Mouse (Mus musculus) heart, embryonic 14.5 days (tissue): Measurements from ENCODE around the gene Eif2ak3. TPM values are rescaled to one million over a fixed set of nuclear protein-coding genes. Genes with fewer than 3 reads are reported as not detected.
A peak's percentile ranks its signal among the peaks of the same experiment; 100 is the strongest.

Experiments
- ATAC-seq: fragments of 200-750 bp; cut with Nextera tagmentation; 2 replicates; pipeline ENCODE4 v1.8.0; 2017; ENCODE audit warnings: low read depth, moderate TSS enrichment; ENCODE audit not compliant: insufficient number of reproducible peaks, insufficient read depth, low FRiP score
- H3K27ac ChIP-seq, 2 experiments: fragments of 200-500 bp in 1 of 2; fragments of 300-500 bp in 1 of 2; sonication (generic) in 1 of 2; replicated peaks in 1 of 2; 2 replicates each; pipeline ENCODE4 v1.5.1; 2012 to 2014; ENCODE audit warnings: low read depth in 2 of 2, low read length in 2 of 2, control low read depth in 1 of 2, mild to moderate bottlenecking in 1 of 2, mixed read lengths in 1 of 2; ENCODE audit not compliant: control insufficient read depth in 1 of 2, insufficient read depth in 1 of 2
- H3K27me3 ChIP-seq: fragments of 300-500 bp; sonication (generic); 2 replicates; pipeline ENCODE4 v1.6.1; 2014; ENCODE audit warnings: mild to moderate bottlenecking, low read length, control low read depth; ENCODE audit not compliant: control insufficient read depth, insufficient read depth
- H3K36me3 ChIP-seq: fragments of 300-500 bp; sonication (generic); 2 replicates; pipeline ENCODE4 v1.6.1; 2014; ENCODE audit warnings: mild to moderate bottlenecking, control low read depth, low read length, mixed read lengths; ENCODE audit not compliant: control insufficient read depth, insufficient read depth
- H3K4me1 ChIP-seq, 2 experiments: fragments of 200-500 bp in 1 of 2; fragments of 300-500 bp in 1 of 2; sonication (generic) in 1 of 2; 2 replicates each; pipeline ENCODE4 v1.6.1; 2012 to 2014; ENCODE audit warnings: low read length in 2 of 2, control low read depth in 1 of 2, mixed read lengths in 1 of 2; ENCODE audit not compliant: control insufficient read depth in 2 of 2, insufficient read depth in 2 of 2
- H3K4me2 ChIP-seq: fragments of 300-500 bp; sonication (generic); 2 replicates; pipeline ENCODE4 v1.6.1; 2014; ENCODE audit warnings: mild to moderate bottlenecking, low read length
- H3K4me3 ChIP-seq, 2 experiments: fragments of 200-500 bp in 1 of 2; fragments of 300-500 bp in 1 of 2; sonication (generic) in 1 of 2; 2 replicates each; pipeline ENCODE4 v1.5.1; 2012 to 2014; ENCODE audit warnings: low read length in 2 of 2, mild to moderate bottlenecking in 2 of 2, control low read depth in 1 of 2, low read depth in 1 of 2, moderate library complexity in 1 of 2; ENCODE audit not compliant: control insufficient read depth in 1 of 2, insufficient read depth in 1 of 2
- H3K9ac ChIP-seq: fragments of 300-500 bp; sonication (generic); 2 replicates; pipeline ENCODE4 v1.6.1; 2014; ENCODE audit warnings: mild to moderate bottlenecking, low read length
- H3K9me3 ChIP-seq: fragments of 300-500 bp; sonication (generic); 2 replicates; pipeline ENCODE4 v1.6.1; 2016; ENCODE audit warnings: low read length, control low read depth; ENCODE audit not compliant: control insufficient read depth
- WGBS: fragments of 180-500 bp; shearing (Covaris S2); extraction: QIAGEN DNeasy Blood & Tissue Kit; methylation state at CpG from one replicate; pipeline ENCODE4 v1.1.7; 2014; 5-methylcytosine and 5-hydroxymethylcytosine counted together
- polyA plus RNA-seq: library from polyadenylated mRNA; unstranded; fragments of >200 nt; fragmentation: Nextera tagmentation; extraction: Ambion mirVana; gene quantifications from 2 replicates; pipeline ENCODE4 v1.2.1, GENCODE M21; 2014

Eif2ak3 gene
- polyA plus RNA-seq, 1 experiment from 2014 or later: 5.0 TPM

DNA sequence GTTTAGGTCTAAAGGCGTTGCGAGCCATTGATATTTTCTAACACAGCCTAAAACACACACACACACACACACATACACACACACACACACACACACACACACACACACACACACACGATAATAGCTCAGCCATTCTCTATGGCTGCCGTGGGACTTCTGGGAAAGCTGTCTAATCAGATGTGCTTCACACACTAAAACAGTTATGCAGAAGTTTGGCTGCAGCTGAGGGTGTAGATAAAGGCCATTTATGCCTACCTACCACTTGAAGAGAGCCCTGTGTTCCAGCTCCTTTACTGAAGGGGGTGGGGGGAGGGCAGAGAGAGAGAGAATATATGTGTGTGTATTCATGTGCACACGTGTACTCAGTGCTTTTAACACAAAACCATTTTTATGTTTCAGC, 59.4 kb downstream of the Eif2ak3 start:
- no peak overlapping the region for H3K4me3 ChIP-seq
- no peak overlapping the region for H3K27ac ChIP-seq
- no peaks in the 10 kb centered on the region for H3K27me3 ChIP-seq
- H3K4me2 ChIP-seq: no peak overlapping the region
- H3K9ac ChIP-seq: no peak overlapping the region
- no peaks in the 10 kb centered on the region for H3K9me3 ChIP-seq
- no peaks in the 10 kb centered on the region for H3K4me1 ChIP-seq
- no peak for ATAC-seq
- H3K36me3 ChIP-seq: peaks cover 65% of the 10 kb centered on the region
- WGBS: 73% methylated on average over 5 of the region's 5 CpGs

DNA sequence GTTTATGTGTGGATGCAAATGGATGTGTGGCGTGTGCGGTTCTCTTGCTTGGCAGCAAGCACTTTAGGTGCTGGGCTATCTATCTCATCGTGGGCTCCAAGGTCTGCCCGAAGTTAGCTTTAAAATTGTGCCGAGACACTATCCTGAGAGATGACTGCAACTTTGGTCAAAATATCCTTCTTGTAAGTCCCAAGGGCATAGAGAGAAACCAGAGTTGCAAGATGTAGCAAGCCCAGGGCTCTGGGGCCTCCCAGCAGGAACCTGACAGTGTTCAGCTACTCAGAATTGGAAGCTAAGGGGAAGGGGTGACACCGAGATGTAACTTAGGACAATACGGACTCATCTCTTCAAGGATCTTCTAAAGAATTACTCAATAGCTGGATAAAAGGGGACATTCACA, 65.3 kb downstream of the Eif2ak3 start:
- no peaks in the 10 kb centered on the region for H3K9me3 ChIP-seq
- H3K4me2 ChIP-seq: no peak overlapping the region
- peaks cover 2 to 11% of the 10 kb centered on the region in 2 experiments; a peak in 2 of 4 replicates for H3K4me1 ChIP-seq
- WGBS: 83% methylated on average over 7 of the region's 7 CpGs
- H3K27me3 ChIP-seq: peaks cover 15% of the 10 kb centered on the region; the same call in 1 of the 2 replicates
- H3K27ac ChIP-seq: no peak overlapping the region
- H3K9ac ChIP-seq: no peak overlapping the region
- H3K4me3 ChIP-seq: no peak overlapping the region
- H3K36me3 ChIP-seq: peaks cover 22% of the 10 kb centered on the region
- ATAC-seq: no peak

- Histone ChIP-seq H3K4me2 (no peak overlapping the region), H3K9ac (no peak overlapping the region), H3K36me3 (peaks cover 18% of the 10 kb centered on the region), H3K9me3 (no peaks in the 10 kb centered on the region), H3K4me1 (peaks cover 2 to 11% of the 10 kb centered on the region in 2 experiments; a peak in 2 of 4 replicates), H3K27me3 (peaks cover 15% of the 10 kb centered on the region; the same call in 1 of the 2 replicates), H3K4me3 (no peak overlapping the region), H3K27ac (no peak overlapping the region)
- WGBS: 62% methylated on average over 4 of the region's 4 CpGs
- ATAC-seq: no peak
Measured at GRCm38 (mm10) chr6:70910285-70910684, 66.0 kb downstream of the Eif2ak3 start.

GRCm38 (mm10) chr6:70911668-70912395, 67.5 kb downstream of the Eif2ak3 start:
- H3K36me3 ChIP-seq: peaks cover 4% of the 10 kb centered on the region; the same call in 1 of the 2 replicates
- H3K9ac ChIP-seq: no peak overlapping the region
- peak overlapping the region; percentile 62 for H3K4me2 ChIP-seq
- peaks cover 15% of the 10 kb centered on the region; the same call in 1 of the 2 replicates for H3K27me3 ChIP-seq
- WGBS: 9% methylated on average over 20 of the region's 20 CpGs
- peak overlapping the region in 1 of 2 experiments; percentile 20; a peak in 2 of 4 replicates for H3K4me3 ChIP-seq
- no peak for ATAC-seq
- no peaks in the 10 kb centered on the region for H3K9me3 ChIP-seq
- peaks cover 2 to 11% of the 10 kb centered on the region in 2 experiments; a peak in 2 of 4 replicates for H3K4me1 ChIP-seq
- no peak overlapping the region for H3K27ac ChIP-seq

DNA sequence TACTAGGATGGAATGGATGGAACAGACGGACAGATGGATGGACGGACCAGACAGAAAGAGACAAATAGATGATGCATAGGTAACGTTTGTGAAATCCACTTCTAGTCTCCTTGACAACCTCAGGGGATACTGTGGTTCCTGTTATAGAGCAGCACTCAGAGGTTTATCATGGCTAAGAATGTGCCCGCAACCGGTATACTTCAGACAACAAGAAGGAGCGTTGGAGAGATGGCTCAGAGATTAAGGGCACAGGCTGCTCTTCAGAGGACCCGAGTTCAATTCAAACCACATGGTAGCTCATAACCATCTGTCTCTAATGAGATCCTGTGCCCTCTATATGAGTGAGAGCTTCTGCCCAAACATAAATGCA, 68.1 kb downstream of the Eif2ak3 start:
- Histone ChIP-seq H3K4me2 (peak overlapping the region; percentile 62), H3K9ac (no peak overlapping the region), H3K36me3 (no peaks in the 10 kb centered on the region), H3K4me1 (peaks cover 2 to 11% of the 10 kb centered on the region in 2 experiments; a peak in 2 of 4 replicates), H3K27ac (no peak overlapping the region), H3K4me3 (no peak overlapping the region), H3K27me3 (peaks cover 15% of the 10 kb centered on the region; the same call in 1 of the 2 replicates), H3K9me3 (no peaks in the 10 kb centered on the region)
- no peak for ATAC-seq
- whole genome bisulfite sequencing: 58% methylated on average over 7 of the region's 7 CpGs

GRCm38 (mm10) chr6:70918827-70919226, 74.5 kb downstream of the Eif2ak3 start, which contains the start of gene Tex37:
Gene Tex37 (minus strand): TSS chr6:70918927.
- no peak for ATAC-seq
- WGBS: 81% methylated on average over 3 of the region's 3 CpGs
- peaks cover 3% of the 10 kb centered on the region for H3K27me3 ChIP-seq

DNA sequence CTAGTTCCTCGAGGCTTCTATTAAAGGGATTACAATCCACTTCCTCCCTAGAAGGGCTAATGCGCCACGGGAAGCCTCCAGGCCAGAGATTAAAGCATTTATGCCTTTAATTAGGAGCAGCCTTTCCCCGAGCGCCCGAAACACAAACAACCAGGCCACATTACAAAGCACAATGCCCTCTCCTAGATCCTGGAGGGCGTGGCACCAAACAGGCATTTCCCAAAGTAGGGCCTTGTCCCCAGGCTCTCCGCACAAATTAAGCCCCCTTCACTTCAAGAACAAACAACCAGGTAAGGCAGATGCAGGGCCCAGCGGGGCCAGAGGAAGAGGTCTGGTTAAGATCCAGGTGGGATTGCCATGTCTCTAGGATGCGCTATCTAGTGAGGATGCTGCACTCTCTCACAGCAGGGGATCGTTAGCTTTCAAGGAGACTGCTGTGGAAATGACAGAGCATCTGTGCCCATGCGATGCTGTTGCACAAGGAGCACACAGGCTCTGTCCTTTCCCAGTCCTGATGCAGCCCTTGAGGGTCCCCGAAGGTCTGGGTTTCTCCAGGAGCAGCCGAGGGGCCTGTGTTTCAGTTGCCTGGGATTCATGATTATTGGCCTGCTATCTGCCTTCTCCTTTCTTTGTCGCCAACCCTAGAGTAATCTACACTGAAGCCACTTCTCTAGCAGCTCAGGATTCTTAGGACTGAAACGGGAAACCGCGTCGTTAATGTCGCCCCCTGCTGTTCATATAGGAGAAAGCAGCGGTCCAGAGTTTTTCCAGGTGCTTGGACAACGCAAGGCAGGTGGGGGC, 77.2 kb downstream of the Eif2ak3 start:
- no peak overlapping the region for H3K9ac ChIP-seq
- no peak overlapping the region for H3K27ac ChIP-seq
- H3K27me3 ChIP-seq: peaks cover 3% of the 10 kb centered on the region
- H3K9me3 ChIP-seq: no peaks in the 10 kb centered on the region
- H3K4me2 ChIP-seq: peak overlapping the region; percentile 54
- no peaks in the 10 kb centered on the region for H3K4me1 ChIP-seq
- H3K4me3 ChIP-seq: peak overlapping the region; percentile 1 to 12; a peak in 1 of 4 replicates
- no peaks in the 10 kb centered on the region for H3K36me3 ChIP-seq
- no peak for ATAC-seq
- 6% methylated on average over 22 of the region's 22 CpGs for WGBS

More at GRCm38 (mm10) chr6:70918827-70919226, 74.5 kb downstream of the Eif2ak3 start, which contains the start of gene Tex37:
- Histone ChIP-seq H3K9ac (no peak within 1 kb of the TSS), H3K4me2 (no peak within 1 kb of the TSS), H3K4me1 (no peaks in the 10 kb centered on the region), H3K36me3 (no peaks in the 10 kb centered on the region), H3K27ac (no peak within 1 kb of the TSS), H3K9me3 (no peaks in the 10 kb centered on the region), H3K4me3 (no peak within 1 kb of the TSS)
